Mouse (Mus musculus) brain, embryonic 14.5 days (tissue): ENCODE measurements around the gene Gimap5.

Experiments used
- CTCF ChIP-seq: fragments of 200-500 bp; IDR thresholded peaks from 2 replicates; pipeline ENCODE4 v1.5.1; 2012; ENCODE audit warnings: inconsistent platforms, mild to moderate bottlenecking, moderate library complexity, borderline replicate concordance; ENCODE audit not compliant: insufficient read depth, insufficient read length; ENCODE audit errors: extremely low read depth
- POLR2A ChIP-seq: fragments of 200-500 bp; IDR thresholded peaks from 2 replicates; pipeline ENCODE4 v1.6.1; 2012; ENCODE audit warnings: mild to moderate bottlenecking, inconsistent platforms, borderline replicate concordance; ENCODE audit not compliant: poor library complexity, insufficient read depth, insufficient read length, severe bottlenecking; ENCODE audit errors: extremely low read depth

- TF ChIP-seq CTCF (no peak), POLR2A (no peak)
Observed at GRCm38 (mm10) chr6:48737053-48737452, 8.9 kb upstream of the Gimap5 start.
